Mouse (Mus musculus) bone marrow macrophage, adult 2 months (primary cell): ENCODE data around the gene Zfp987.
"Not testable (repeated sequence)": the region's sequence is repeated elsewhere in the genome, so short reads cannot be mapped to it uniquely, and the experiment has no call there.

Source experiments
- CTCF ChIP-seq: IDR thresholded peaks from 2 replicates; pipeline ENCODE4 v1.5.1; 2012; ENCODE audit warnings: low read depth, mild to moderate bottlenecking, low read length, moderate library complexity
- POLR2A ChIP-seq: IDR thresholded peaks from 2 replicates; pipeline ENCODE4 v1.6.1; 2012; ENCODE audit warnings: mild to moderate bottlenecking, low read depth, low read length, borderline replicate concordance

- not testable (repeated sequence) for TF ChIP-seq CTCF, POLR2A
These were observed 70.9 kb downstream of the Zfp987 start for GRCm38 (mm10) chr4:146167879-146168532.
